Mouse (Mus musculus) embryonic fibroblast, embryonic 13.5 days (primary cell): ENCODE measurements around the gene Pdzd3.

Experiments used
- CTCF ChIP-seq: IDR thresholded peaks from 2 replicates; pipeline ENCODE4 v1.5.1; 2011; ENCODE audit warnings: mild to moderate bottlenecking, control low read depth, low read length, moderate library complexity, borderline replicate concordance; ENCODE audit not compliant: insufficient read depth
- POLR2A ChIP-seq: IDR thresholded peaks from 2 replicates; pipeline ENCODE4 v1.6.1; 2011; ENCODE audit warnings: low read depth, mild to moderate bottlenecking, control low read depth, low read length, moderate library complexity

DNA sequence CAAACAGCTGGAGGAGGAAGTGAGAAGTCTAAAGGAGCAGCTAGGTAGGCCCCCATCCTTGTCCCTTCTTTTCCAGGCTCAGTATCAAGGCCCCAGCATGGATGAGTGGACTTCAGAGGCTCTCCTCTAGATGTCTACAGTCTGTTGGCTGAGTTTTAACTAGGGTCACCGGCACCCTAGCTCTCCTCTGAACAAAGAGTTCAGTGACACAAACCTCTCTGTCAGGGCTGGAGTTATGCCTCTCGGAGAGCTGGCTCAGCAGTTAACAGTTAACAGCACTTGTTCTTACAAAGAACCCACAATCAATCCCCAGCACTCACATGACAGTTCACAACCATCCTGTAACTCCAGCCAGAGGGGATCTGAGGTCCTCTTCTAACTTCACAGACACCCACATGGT is 7.7 kb downstream of the Pdzd3 start:
- TF ChIP-seq POLR2A (no peak), CTCF (no peak)
